4 mouse cellular contexts compared by ENCODE assay signal in genomic region chr16:11575733-11576132, GRCm38 (mm10).
DNase-seq lines count a peak whose midpoint lies in the region.

No protein-coding gene starts in this region.

- DNase-seq in Muller cell, postnatal 12 days (ENCODE audit: inconsistent ontology term): peak; percentile 16
- peak; percentile 18 for DNase-seq in adipocyte (ENCODE audit: low spot score)
- DNase-seq in cerebellum, adult 9-10 months: peak; percentile 32
- DNase-seq in cerebellum, postnatal 14 days: peak; percentile 16 to 31

Comparison
In these comparisons a context has a peak if more than half of its experiments do, and no peak if none do; other contexts are left out.
1. Peak in every context shown above with its lines: DNase-seq.